ENCODE assay signal across 18 mouse cellular contexts in the genomic region with DNA sequence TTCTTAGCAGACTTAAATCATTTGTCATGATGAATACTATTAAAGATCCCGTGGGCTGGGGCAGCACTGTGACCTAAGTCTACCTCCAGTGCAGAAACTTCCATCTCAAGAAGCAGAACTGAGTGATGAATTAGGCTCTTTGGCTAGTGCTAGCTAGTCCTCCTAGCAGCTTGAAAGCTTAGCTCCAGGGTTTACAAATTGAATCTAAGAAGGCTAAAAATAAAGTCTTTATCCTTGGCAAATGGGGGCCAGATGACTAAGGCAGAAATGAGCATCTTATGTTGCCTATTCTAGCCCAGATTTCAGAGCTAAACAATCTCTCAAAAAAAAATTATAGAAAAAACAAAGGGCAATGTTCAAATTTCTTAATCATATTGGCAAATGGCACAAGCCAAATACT.
"Had no signal": no experiment of that assay in that cellular context is flagged by ENCODE, and none has a peak within 500 bp of the region (broad histone marks: within the 10 kb centered on the region; RNA-seq: fewer than 3 reads in every experiment).

No protein-coding gene starts in this region.

- H3K9ac ChIP-seq: liver, embryonic 13.5 days; liver, embryonic 15.5 days; lung, embryonic 14.5 days; midbrain, embryonic 13.5 days; midbrain, embryonic 15.5 days; neural tube, embryonic 13.5 days; neural tube, embryonic 15.5 days; stomach, embryonic 15.5 days had no signal

- H3K9me3 ChIP-seq: liver, embryonic 13.5 days; liver, embryonic 15.5 days; midbrain, embryonic 10.5 days; midbrain, embryonic 13.5 days; midbrain, embryonic 15.5 days; neural tube, embryonic 13.5 days; neural tube, embryonic 15.5 days; stomach, embryonic 15.5 days had no signal

- H3K4me1 ChIP-seq: liver, embryonic 13.5 days; liver, embryonic 15.5 days; midbrain, embryonic 10.5 days; midbrain, embryonic 13.5 days; midbrain, embryonic 15.5 days; neural tube, embryonic 13.5 days; neural tube, embryonic 15.5 days; stomach, embryonic 15.5 days had no signal

- H3K4me3 ChIP-seq: liver, embryonic 13.5 days; liver, embryonic 15.5 days; midbrain, embryonic 10.5 days; midbrain, embryonic 13.5 days; midbrain, embryonic 15.5 days; myocyte; neural tube, embryonic 13.5 days; neural tube, embryonic 15.5 days; stomach, embryonic 15.5 days had no signal

- H3K27ac ChIP-seq: liver, embryonic 13.5 days; liver, embryonic 15.5 days; midbrain, embryonic 10.5 days; midbrain, embryonic 13.5 days; midbrain, embryonic 15.5 days; neural tube, embryonic 13.5 days; neural tube, embryonic 15.5 days; stomach, embryonic 15.5 days; stomach, postnatal 0 days had no signal

- H3K4me2 ChIP-seq: liver, embryonic 13.5 days; liver, embryonic 15.5 days; lung, embryonic 14.5 days; midbrain, embryonic 13.5 days; midbrain, embryonic 15.5 days; neural tube, embryonic 13.5 days; neural tube, embryonic 15.5 days; stomach, embryonic 15.5 days had no signal

- DNase-seq: liver, embryonic 13.5 days; lung, adult 18-20 months; lung, embryonic 14.5 days; lung, postnatal 10 days; lung, postnatal 4 days; right cerebral cortex, postnatal 14 days; thymus, adult 2 months; thymus, postnatal 25 days; thymus, postnatal 4 days had no signal

- ATAC-seq: midbrain, embryonic 13.5 days; midbrain, embryonic 15.5 days had no signal

- H3K27me3 ChIP-seq: liver, embryonic 13.5 days; liver, embryonic 15.5 days; midbrain, embryonic 13.5 days; midbrain, embryonic 15.5 days; neural tube, embryonic 13.5 days; neural tube, embryonic 15.5 days; stomach, embryonic 15.5 days had no signal
